Mouse (Mus musculus): ENCODE measurements around the gene Hspb2. TPM values are rescaled to one million over a fixed set of nuclear protein-coding genes. Genes with fewer than 3 reads are reported as not detected.

Hspb2 gene
- polyA plus RNA-seq, 1 experiment from 2014 or later: 1.3 TPM

Other genes with a start within 250 kb of the Hspb2 start
- 119 and 128 TPM in 2 replicates for gene Pts, start 223.6 kb downstream of the Hspb2 start, polyA plus RNA-seq (2015; fragmentation: Nextera tagmentation; extraction: Ambion mirVana)
- 17.3 and 17.9 TPM in 2 replicates for gene Il18, start 197.5 kb downstream of the Hspb2 start, polyA plus RNA-seq (2015; fragmentation: Nextera tagmentation; extraction: Ambion mirVana)
- gene Bco2, start 197.2 kb downstream of the Hspb2 start, polyA plus RNA-seq (2015; fragmentation: Nextera tagmentation; extraction: Ambion mirVana): 0.30 and 0.35 TPM in 2 replicates
- 0.22 and 0.38 TPM in 2 replicates for gene Tex12, start 191.0 kb downstream of the Hspb2 start, polyA plus RNA-seq (2015; fragmentation: Nextera tagmentation; extraction: Ambion mirVana)
- 221 and 228 TPM in 2 replicates for gene Sdhd, start 148.5 kb downstream of the Hspb2 start, polyA plus RNA-seq (2015; fragmentation: Nextera tagmentation; extraction: Ambion mirVana)
- gene Timm8b, start 148.4 kb downstream of the Hspb2 start, polyA plus RNA-seq (2015; fragmentation: Nextera tagmentation; extraction: Ambion mirVana): 373 and 382 TPM in 2 replicates
- 5.7 and 7.5 TPM in 2 replicates for gene Pih1d2, start 135.0 kb downstream of the Hspb2 start, polyA plus RNA-seq (2015; fragmentation: Nextera tagmentation; extraction: Ambion mirVana)
- gene Nkapd1, start 134.9 kb downstream of the Hspb2 start, polyA plus RNA-seq (2015; fragmentation: Nextera tagmentation; extraction: Ambion mirVana): 24.5 and 25.9 TPM in 2 replicates
- 45.0 and 46.3 TPM in 2 replicates for gene Dlat, start 92.6 kb downstream of the Hspb2 start, polyA plus RNA-seq (2015; fragmentation: Nextera tagmentation; extraction: Ambion mirVana)
- 35.0 and 36.4 TPM in 2 replicates for gene Dixdc1, start 12.8 kb downstream of the Hspb2 start, polyA plus RNA-seq (2015; fragmentation: Nextera tagmentation; extraction: Ambion mirVana)
- 1.1 and 1.9 TPM in 2 replicates for gene 2310030G06Rik, start 5.8 kb downstream of the Hspb2 start, polyA plus RNA-seq (2015; fragmentation: Nextera tagmentation; extraction: Ambion mirVana)
- 10.7 and 11.3 TPM in 2 replicates for gene Cryab, start 1.0 kb downstream of the Hspb2 start, polyA plus RNA-seq (2015; fragmentation: Nextera tagmentation; extraction: Ambion mirVana)
- 11.5 and 12.3 TPM in 2 replicates for gene Fdxacb1, start 15.9 kb upstream of the Hspb2 start, polyA plus RNA-seq (2015; fragmentation: Nextera tagmentation; extraction: Ambion mirVana)
- 47.2 and 53.7 TPM in 2 replicates for gene Alg9, start 22.7 kb upstream of the Hspb2 start, polyA plus RNA-seq (2015; fragmentation: Nextera tagmentation; extraction: Ambion mirVana)
- gene 1110032A03Rik, start 23.2 kb upstream of the Hspb2 start, polyA plus RNA-seq (2015; fragmentation: Nextera tagmentation; extraction: Ambion mirVana): 60.4 and 64.6 TPM in 2 replicates
- 53.5 and 54.4 TPM in 2 replicates for gene Ppp2r1b, start 92.9 kb upstream of the Hspb2 start, polyA plus RNA-seq (2015; fragmentation: Nextera tagmentation; extraction: Ambion mirVana)